Mouse (Mus musculus) retina, postnatal 7 days (tissue): ENCODE results near the gene Depp1.

Experiments
- DNase-seq: peaks from one replicate; pipeline ENCODE4 v3.0.0-alpha.2; 2012; ENCODE audit warnings: low read depth, low spot score

Gene Depp1

DNA sequence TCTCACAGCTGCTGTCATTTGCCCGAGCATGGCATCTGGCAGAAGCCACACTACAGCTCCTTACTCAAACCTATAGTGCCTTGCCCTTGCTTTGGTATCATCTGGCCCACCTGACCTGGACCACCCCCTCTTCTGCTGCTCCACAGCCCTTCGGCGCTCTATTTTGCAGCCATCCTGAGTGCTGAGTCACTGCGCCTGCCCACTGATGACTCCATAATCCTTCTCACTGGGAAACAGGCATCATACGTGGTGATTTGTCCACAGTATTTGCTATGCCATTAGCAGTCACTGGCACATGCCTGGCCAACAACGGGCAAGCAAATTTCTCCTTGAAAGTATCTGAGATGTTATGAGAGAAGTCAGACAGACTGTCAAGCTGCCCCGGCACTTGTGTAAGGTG is 598 bp upstream of the Depp1 start:
- DNase-seq, result no peak

GRCm38 (mm10) chr6:116651437-116652118 is 1.2 kb downstream of the Depp1 start:
- DNase-seq, result no peak

DNA sequence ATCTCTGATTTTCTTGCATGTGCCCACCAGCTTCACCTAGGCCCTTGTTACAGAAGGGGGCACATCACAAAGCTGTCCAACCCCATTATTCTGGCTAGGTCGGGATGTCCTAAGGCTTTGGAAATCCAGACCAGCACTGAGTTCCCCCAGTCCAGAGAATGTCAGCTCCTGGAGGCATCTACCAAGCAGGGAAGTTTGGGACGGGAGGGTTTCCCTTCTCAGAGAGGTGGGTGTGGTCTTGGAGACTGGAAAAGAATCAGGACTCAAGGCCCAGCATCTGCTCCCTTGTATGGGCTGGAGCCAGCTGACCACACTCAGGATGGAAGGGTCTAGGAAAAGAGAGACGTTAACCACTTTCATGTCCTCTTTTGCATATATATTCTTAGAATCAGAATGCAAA is 2.8 kb downstream of the Depp1 start:
- DNase-seq, result no peak

DNA sequence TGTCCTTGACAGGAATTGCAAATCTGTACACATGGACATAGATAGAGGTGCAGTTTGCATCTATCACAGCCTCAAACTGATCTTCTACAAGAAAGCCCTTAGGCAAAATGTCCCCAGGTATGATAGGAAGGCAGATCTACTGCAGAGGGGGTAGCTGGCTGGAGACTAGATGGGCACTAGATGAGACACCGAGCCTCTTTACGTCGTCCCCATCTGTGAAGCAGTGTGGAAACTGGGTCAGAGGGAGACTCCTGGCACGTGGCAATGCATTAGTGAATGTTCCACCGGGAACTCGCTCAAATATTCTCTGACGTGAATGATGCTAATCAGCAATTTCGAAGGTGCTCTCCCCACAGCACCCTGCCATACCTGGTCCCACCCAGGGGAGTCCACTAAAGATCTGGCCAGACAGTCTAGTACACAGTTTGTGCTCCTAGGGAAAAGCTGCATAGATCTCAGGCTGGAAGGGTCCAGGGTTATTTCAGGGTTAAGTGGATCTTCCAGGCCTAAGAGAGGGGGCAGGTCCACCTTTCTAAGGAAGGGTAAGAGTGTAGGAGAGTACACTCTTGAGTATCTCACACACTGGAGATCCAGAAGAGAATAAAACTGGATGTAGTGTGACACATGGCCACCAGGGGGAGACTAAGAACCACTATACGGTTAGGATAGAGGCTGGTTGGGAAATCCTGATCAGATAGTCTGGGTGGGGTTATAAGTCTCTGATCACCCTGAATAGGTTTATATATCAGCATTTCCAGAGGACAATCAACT is 3.5 kb downstream of the Depp1 start:
- DNase-seq, result peak; percentile 57

- no peak for DNase-seq
Measured at GRCm38 (mm10) chr6:116663364-116663763, 13.0 kb downstream of the Depp1 start.

- no peak for DNase-seq
Measured at GRCm38 (mm10) chr6:116664031-116664430, 13.6 kb downstream of the Depp1 start.

DNA sequence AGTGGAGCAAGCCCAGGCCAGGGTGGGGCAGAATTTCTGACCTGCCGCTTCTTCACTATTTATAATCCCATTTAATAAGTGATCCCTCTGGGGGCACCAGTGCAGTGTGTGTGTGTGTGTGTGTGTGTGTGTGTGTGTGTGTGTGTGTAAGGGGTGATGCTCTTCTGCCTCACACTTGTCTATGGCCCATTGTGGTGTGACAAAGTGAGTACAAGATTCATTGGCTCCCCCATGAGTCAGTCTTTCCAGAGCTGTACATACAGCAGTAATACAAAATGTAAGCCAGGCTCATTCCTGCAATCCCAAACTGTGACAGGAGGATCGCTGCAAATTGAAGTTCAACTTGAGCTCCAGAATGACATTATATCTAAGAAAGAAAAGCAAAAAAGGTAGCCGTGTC is 14.4 kb downstream of the Depp1 start:
- DNase-seq, result no peak

DNA sequence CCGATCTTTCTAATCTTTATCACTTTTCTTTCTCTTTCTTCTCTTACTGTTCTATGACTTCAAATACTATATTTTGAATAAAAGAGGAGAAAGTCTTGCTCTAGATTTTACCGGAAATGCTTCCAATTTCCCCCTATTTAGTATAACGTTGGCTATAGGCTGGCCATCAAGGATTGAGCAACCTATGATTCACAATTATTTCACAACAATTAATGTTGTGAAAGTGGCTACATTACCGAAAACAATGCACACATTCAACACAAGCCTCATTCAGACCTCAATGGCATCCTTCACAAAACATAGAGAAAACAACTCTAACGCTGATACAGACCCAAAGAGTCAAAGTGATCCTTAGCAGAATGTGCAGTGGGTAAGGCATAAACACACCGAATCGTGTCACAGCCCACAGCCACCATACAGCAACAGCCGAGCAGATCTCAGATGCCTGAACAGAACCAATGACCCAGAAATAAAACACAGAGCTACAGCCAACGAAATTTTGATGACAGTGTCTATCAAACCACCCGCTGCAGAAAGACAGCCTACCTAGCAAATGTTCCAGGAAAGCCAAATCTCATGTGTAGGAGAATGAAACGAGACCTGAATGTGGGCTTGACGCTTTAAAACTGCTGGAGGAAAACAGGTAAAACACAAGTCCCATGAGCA is 15.8 kb downstream of the Depp1 start:
- no peak for DNase-seq

- no peak for DNase-seq
Measured at GRCm38 (mm10) chr6:116666892-116667291, 16.5 kb downstream of the Depp1 start.

GRCm38 (mm10) chr6:116667382-116667781 is 17.0 kb downstream of the Depp1 start:
- DNase-seq, result no peak

GRCm38 (mm10) chr6:116668682-116669470 is 18.5 kb downstream of the Depp1 start:
- DNase-seq, result no peak

DNA sequence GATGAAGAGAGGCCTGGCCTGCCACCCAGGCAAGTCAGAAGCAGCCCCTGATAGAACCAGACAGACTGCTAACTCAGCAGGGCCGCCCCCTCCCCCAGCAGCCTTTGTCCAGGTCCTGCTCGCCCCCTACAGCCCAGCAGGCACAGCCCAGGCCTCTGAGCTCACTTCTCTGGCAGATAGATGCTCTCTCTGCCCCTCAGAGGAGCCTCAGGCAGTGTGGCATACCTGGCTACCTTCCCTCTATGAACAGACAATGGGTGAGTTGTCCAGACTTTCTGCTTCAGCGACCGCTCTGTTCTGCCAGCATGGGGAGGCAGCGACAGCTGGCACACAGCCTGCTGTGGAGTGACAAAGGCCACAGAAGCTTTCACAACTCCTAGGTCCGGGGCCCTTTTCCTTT is 19.7 kb downstream of the Depp1 start:
- no peak for DNase-seq

- DNase-seq, result no peak
Measured at GRCm38 (mm10) chr6:116671031-116671430, 20.6 kb downstream of the Depp1 start.

DNA sequence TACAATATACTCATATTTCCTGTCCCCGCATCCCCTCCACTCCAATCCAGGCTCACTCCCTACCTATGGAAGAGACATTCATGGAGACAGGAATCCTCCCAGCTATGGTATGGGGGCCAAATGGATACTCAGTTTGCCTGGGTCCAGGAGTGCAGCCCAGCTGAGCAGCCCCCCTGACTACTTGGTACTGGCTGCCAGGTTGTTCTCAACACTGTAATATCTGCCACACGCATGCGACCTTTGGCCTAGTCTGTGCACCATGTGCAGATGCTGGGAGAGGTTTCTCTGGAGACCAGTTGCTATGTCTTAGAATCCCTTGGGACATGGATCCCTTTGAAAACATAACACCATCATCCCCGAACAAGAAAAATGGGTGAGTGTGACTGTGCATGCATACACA is 21.4 kb downstream of the Depp1 start:
- DNase-seq, result no peak

- DNase-seq, result no peak
Measured at GRCm38 (mm10) chr6:116672349-116672748, 21.9 kb downstream of the Depp1 start.

DNA sequence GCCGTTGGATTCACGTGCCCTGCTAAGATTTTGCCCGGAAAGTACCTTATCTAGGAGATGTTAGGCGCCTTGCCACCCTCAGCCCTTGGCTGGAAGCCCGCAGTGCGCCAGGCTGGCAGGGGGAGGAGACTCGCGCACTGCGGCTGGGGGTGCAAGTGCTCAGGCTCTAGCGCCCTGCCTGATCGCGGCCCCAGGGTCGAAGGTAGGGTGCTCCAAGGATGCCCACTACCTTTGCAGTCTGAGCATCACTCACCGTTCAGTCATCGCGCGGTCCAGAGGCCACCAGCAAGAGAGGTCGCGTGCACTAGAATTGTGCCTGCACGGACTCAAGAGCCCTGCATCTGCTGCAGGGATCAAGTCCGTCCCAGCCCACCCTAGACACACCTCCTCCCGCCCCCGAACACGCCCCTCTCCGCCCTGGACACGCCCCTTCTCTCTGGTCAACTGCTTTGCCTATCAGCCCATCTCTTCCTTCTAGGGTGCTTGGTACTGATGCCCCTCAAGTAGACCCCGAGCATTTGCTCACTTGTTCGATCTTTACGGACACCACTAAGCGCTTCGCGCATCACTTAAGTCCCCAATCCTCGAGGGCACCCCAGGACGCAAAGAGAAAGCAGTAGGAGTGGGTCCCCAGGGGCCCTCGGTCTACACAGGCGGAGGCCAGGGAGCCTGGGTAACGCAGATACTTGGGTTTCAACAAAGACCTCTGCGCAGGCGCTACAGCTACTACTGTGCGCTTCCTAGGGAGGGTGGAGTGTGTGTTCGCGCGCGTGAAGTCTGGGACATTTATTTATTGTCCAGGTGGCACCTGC is 23.3 kb downstream of the Depp1 start, which contains the start of gene Rassf4:
Rassf4 (minus strand) TSS at position 482 of the 812 bp plus-strand sequence.
- DNase-seq, result peak; percentile 60

- no peak for DNase-seq
Measured at GRCm38 (mm10) chr6:116674283-116674886, 24.0 kb downstream of the Depp1 start.

DNA sequence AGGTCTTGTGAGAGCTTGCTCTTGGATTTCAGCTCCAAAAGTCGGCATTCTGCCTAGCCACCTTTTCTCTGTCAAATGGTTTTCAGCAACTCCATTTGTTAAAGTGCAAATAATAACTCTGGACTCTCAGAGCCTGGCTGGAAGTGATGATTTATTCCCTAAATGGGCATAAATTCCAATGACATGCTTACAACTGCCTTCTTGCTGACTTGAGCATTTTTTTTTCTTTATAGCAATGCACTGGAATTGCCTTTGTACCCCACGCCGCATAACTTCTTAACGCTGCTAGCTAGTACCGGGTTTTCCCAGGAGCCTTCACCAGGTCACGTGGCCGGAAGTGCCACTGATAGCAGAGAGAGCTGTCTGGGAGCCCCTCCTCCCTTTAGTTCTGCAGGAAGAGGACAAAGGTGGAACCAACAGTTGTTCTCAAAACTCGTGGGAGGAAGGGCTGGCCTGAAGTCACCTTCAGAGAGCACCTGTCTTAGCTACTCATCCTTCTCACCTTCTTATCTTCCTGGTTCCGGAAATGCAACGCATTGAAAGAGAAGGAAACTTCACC is 26.0 kb downstream of the Depp1 start:
- no peak for DNase-seq

- no peak for DNase-seq
Measured at GRCm38 (mm10) chr6:116677321-116677720, 26.9 kb downstream of the Depp1 start.
